Comparison of ENCODE assay signal across 9 mouse cellular contexts in the genomic region with DNA sequence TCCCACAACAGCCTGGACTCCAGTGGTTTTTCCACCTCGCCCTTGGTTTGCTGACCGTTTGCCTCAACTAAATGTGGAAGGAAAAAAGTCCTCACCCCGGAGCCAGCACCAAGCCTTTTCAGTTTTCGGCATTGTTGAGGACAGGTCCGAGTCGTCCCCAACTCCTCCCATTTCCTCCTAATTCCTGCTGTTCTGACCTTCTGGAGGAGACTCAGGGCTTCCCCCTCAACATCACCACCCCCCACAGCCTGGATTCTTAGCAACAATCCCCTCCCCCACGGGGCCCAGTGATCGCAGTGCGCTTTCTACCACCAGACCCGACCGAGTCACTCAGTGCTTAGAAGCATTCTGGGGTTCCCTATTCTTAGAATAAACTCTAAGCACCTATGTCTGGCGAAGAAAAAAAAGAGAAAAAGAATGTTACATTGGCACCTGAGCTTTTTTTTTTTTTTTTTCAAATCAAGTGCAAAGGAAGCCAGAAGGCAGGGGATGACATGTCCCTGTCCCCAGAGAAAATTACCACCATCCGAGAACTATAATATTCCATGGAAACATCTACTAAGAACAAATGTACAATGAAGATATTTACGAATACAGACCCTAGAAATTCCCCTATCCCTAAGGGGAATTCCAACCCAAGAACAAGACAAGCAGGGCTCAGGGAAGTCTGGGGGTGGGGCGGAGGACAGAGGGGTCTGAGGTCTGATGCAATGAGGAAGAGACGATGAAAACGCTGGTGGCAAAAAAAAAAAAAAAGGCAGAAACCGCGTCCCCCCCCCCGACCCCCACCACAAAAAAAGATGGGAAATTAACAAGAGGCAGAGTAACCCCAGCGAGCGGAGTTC. TPM values are rescaled to one million over a fixed set of nuclear protein-coding genes. Genes with fewer than 3 reads are reported as not detected.
DNase-seq lines count a peak whose midpoint lies in the region; ATAC-seq and TF ChIP-seq lines count a peak whose summit lies in the region.
"Had no signal": no experiment of that assay in that cellular context is flagged by ENCODE, and none has a peak within 500 bp of the region (broad histone marks: within the 10 kb centered on the region; RNA-seq: fewer than 3 reads in every experiment).

No protein-coding gene starts in this region.

- 2% methylated on average over 22 of the region's 22 CpGs for WGBS in kidney, embryonic 15.5 days
- 11% methylated on average over 22 of the region's 22 CpGs for WGBS in kidney, adult 2 months
- WGBS in hindbrain, embryonic 13.5 days, result under 1% methylated on average over 22 of the region's 22 CpGs
- 2% methylated on average over 22 of the region's 22 CpGs for WGBS in midbrain, embryonic 15.5 days

- H3K9me3 ChIP-seq in kidney, embryonic 15.5 days (replicated peaks), result no peaks in the 10 kb centered on the region
- H3K9me3 ChIP-seq in hindbrain, embryonic 13.5 days, result no peaks in the 10 kb centered on the region
- H3K9me3 ChIP-seq in midbrain, embryonic 15.5 days, result no peaks in the 10 kb centered on the region

- no peak for TF ChIP-seq POLR2A in kidney, adult 2 months (IDR thresholded peaks at IDR 0.05; ENCODE audit: low read depth, low read length)

- H3K27ac ChIP-seq in kidney, embryonic 15.5 days, result no peak overlapping the region
- no peak overlapping the region for H3K27ac ChIP-seq in kidney, adult 2 months (ENCODE audit: insufficient read depth, low read depth, low read length)
- no peak overlapping the region for H3K27ac ChIP-seq in hindbrain, embryonic 13.5 days
- H3K27ac ChIP-seq in midbrain, embryonic 15.5 days, result no peak overlapping the region

- peaks cover 38% of the 10 kb centered on the region for H3K4me1 ChIP-seq in kidney, embryonic 15.5 days
- peaks cover 2% of the 10 kb centered on the region; the same call in 1 of the 2 replicates for H3K4me1 ChIP-seq in kidney, adult 2 months (ENCODE audit: control insufficient read depth, insufficient read depth, low read length)
- H3K4me1 ChIP-seq in hindbrain, embryonic 13.5 days (replicated peaks), result peaks cover 33% of the 10 kb centered on the region
- peaks cover 25% of the 10 kb centered on the region for H3K4me1 ChIP-seq in midbrain, embryonic 15.5 days

- no peak for DNase-seq in kidney, adult 2 months
- peak; percentile 87 for DNase-seq in ZHBTc4 (ENCODE audit: low read depth, low spot score)
- DNase-seq in cerebellum, postnatal 14 days, result no peak
- DNase-seq in frontal cortex, postnatal 10 days (ENCODE audit: low spot score in 2 of 2), result no peak
- no peak for DNase-seq in adrenal gland, adult 18-20 months (ENCODE audit: low spot score in 2 of 2)
- DNase-seq: kidney, postnatal 10 days had no signal

- H3K4me2 ChIP-seq in kidney, embryonic 15.5 days, result peak overlapping the region; percentile 93
- peak overlapping the region; percentile 41 for H3K4me2 ChIP-seq in hindbrain, embryonic 13.5 days
- peak overlapping the region; percentile 25; the same call in 1 of the 2 replicates for H3K4me2 ChIP-seq in midbrain, embryonic 15.5 days

- no peak for TF ChIP-seq CTCF in kidney, adult 2 months (conservative IDR thresholded peaks at IDR 0.05; ENCODE audit: insufficient read depth, insufficient read length, low read depth, low read length)

- H3K4me3 ChIP-seq in kidney, embryonic 15.5 days (replicated peaks), result peak overlapping the region; percentile 66
- no peak overlapping the region for H3K4me3 ChIP-seq in kidney, adult 2 months (ENCODE audit: insufficient read depth, low read depth, low read length)
- peak overlapping the region; percentile 15; the same call in 1 of the 2 replicates for H3K4me3 ChIP-seq in hindbrain, embryonic 13.5 days
- H3K4me3 ChIP-seq in midbrain, embryonic 15.5 days, result 0 out of 2 replicates have a peak overlapping the region, but pooled peaks have one; percentile 48

- peaks cover 68% of the 10 kb centered on the region for H3K27me3 ChIP-seq in kidney, embryonic 15.5 days
- H3K27me3 ChIP-seq in kidney, adult 2 months (replicated peaks; ENCODE audit: control insufficient read depth, insufficient read depth, low read length), result no peaks in the 10 kb centered on the region
- peaks cover 43% of the 10 kb centered on the region for H3K27me3 ChIP-seq in hindbrain, embryonic 13.5 days
- H3K27me3 ChIP-seq in midbrain, embryonic 15.5 days (replicated peaks), result peaks cover 7% of the 10 kb centered on the region; the same call in 1 of the 2 replicates

- no peaks in the 10 kb centered on the region for H3K36me3 ChIP-seq in kidney, embryonic 15.5 days
- no peaks in the 10 kb centered on the region for H3K36me3 ChIP-seq in kidney, adult 2 months (ENCODE audit: control insufficient read depth, insufficient read depth, low read length)
- no peaks in the 10 kb centered on the region for H3K36me3 ChIP-seq in hindbrain, embryonic 13.5 days
- no peaks in the 10 kb centered on the region for H3K36me3 ChIP-seq in midbrain, embryonic 15.5 days (replicated peaks)

- no peak overlapping the region for H3K9ac ChIP-seq in kidney, embryonic 15.5 days
- H3K9ac ChIP-seq in hindbrain, embryonic 13.5 days, result 0 out of 2 replicates have a peak overlapping the region, but pooled peaks have one; percentile 14
- H3K9ac ChIP-seq in midbrain, embryonic 15.5 days, result no peak overlapping the region

- ATAC-seq in kidney, embryonic 15.5 days (replicated peaks; ENCODE audit: low FRiP score), result no peak
- ATAC-seq in hindbrain, embryonic 13.5 days (ENCODE audit: low FRiP score), result no peak
- no peak for ATAC-seq in midbrain, embryonic 15.5 days (replicated peaks)

RNA-seq across cellular contexts. Expression of gene Cbx7, which starts 37.0 kb away (rescaled TPM):
- polyA plus RNA-seq in kidney, embryonic 15.5 days (2015; fragmentation: Nextera tagmentation; extraction: Ambion mirVana), result 2.9 and 3.0 TPM in 2 replicates
- 41.3 and 44.1 TPM in 2 replicates for polyA plus RNA-seq in kidney, adult 2 months (2012; rRNA removed)
- 3.6 and 3.7 TPM in 2 replicates for polyA plus RNA-seq in hindbrain, embryonic 13.5 days (2015; fragmentation: Nextera tagmentation; extraction: Ambion mirVana)
- polyA plus RNA-seq in midbrain, embryonic 15.5 days (2015; fragmentation: Nextera tagmentation; extraction: Ambion mirVana), result 4.7 and 5.8 TPM in 2 replicates
- total RNA-seq in adrenal gland, adult 18-20 months (2021), result 10 to 100 TPM; 20.8 to 24.7 TPM

RNA-seq across cellular contexts. Expression of gene Apobec3, which starts 42.4 kb away (rescaled TPM):
- polyA plus RNA-seq in kidney, embryonic 15.5 days (2015; fragmentation: Nextera tagmentation; extraction: Ambion mirVana), result 29.3 and 31.0 TPM in 2 replicates
- polyA plus RNA-seq in kidney, adult 2 months (2012; rRNA removed), result 9.5 and 13.4 TPM in 2 replicates
- polyA plus RNA-seq in hindbrain, embryonic 13.5 days (2015; fragmentation: Nextera tagmentation; extraction: Ambion mirVana), result 4.5 and 4.7 TPM in 2 replicates
- polyA plus RNA-seq in midbrain, embryonic 15.5 days (2015; fragmentation: Nextera tagmentation; extraction: Ambion mirVana), result 3.5 and 4.0 TPM in 2 replicates
- total RNA-seq in adrenal gland, adult 18-20 months (2021), result 10 to 100 TPM; 12.8 to 13.0 TPM

Comparison
In these comparisons a context has a peak if more than half of its experiments do, and no peak if none do; other contexts are left out.
1. H3K4me2 ChIP-seq: peak in every context shown above with its lines; median percentile 93 in kidney, embryonic 15.5 days; 41 in hindbrain, embryonic 13.5 days; 25 in midbrain, embryonic 15.5 days.